Mouse (Mus musculus) small intestine, adult 2 months (tissue): ENCODE data around the gene Slit1.

Experiments
- CTCF ChIP-seq: fragments of 200-500 bp; IDR thresholded peaks from 2 replicates; pipeline ENCODE4 v1.5.1; 2012; ENCODE audit warnings: low read depth, mild to moderate bottlenecking, control low read depth, inconsistent platforms, low read length, moderate library complexity, mixed read lengths; ENCODE audit not compliant: insufficient replicate concordance, insufficient read length; ENCODE audit errors: extremely low read depth
- POLR2A ChIP-seq: fragments of 200-500 bp; IDR thresholded peaks from 2 replicates; pipeline ENCODE4 v1.6.1; 2012; ENCODE audit warnings: low read depth, mild to moderate bottlenecking, control low read depth, inconsistent platforms, low read length, moderate library complexity

DNA sequence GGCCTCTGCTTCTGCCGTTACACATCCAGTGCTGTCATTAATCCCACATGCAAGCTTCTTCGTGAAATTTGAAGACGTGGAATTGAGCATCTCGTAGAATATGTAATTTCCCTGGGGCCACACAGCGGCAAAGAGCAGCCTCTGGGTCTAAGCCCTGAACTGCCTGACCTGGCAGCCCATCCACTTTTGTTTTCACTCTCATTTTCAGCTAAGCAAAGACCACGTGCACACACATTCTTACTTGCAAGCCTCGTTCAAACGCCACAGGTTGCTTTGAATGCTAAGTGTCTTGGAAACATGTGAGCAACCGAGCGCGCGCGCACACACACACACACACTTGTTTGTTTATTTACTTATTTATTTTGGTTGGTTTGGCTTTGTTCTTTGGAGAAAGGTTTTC is 126.4 kb downstream of the Slit1 start:
- TF ChIP-seq CTCF (no peak), POLR2A (no peak)
